Mouse (Mus musculus) embryonic fibroblast, embryonic 13.5 days (primary cell): Measurements from ENCODE around the gene Cpt1b. TPM values are rescaled to one million over a fixed set of nuclear protein-coding genes. Genes with fewer than 3 reads are reported as not detected.

Source experiments
- H3K27ac ChIP-seq: 2 replicates; pipeline ENCODE4 v1.5.1; 2012; ENCODE audit warnings: low read length, control low read depth, inconsistent platforms; ENCODE audit not compliant: insufficient read depth
- H3K4me1 ChIP-seq: 2 replicates; pipeline ENCODE4 v1.6.1; 2011; ENCODE audit warnings: low read length; ENCODE audit not compliant: control insufficient read depth, insufficient read depth
- H3K4me3 ChIP-seq: 2 replicates; pipeline ENCODE4 v1.5.1; 2011; ENCODE audit warnings: mild to moderate bottlenecking, control low read depth, low read length; ENCODE audit not compliant: insufficient read depth
- CTCF ChIP-seq: IDR thresholded peaks from 2 replicates; pipeline ENCODE4 v1.5.1; 2011; ENCODE audit warnings: mild to moderate bottlenecking, control low read depth, low read length, moderate library complexity, borderline replicate concordance; ENCODE audit not compliant: insufficient read depth
- POLR2A ChIP-seq: IDR thresholded peaks from 2 replicates; pipeline ENCODE4 v1.6.1; 2011; ENCODE audit warnings: low read depth, mild to moderate bottlenecking, control low read depth, low read length, moderate library complexity
- polyA plus RNA-seq: library from polyadenylated mRNA; stranded (reverse); fragments of >200 nt; gene quantifications from 2 replicates; pipeline ENCODE4 v1.2.4, GENCODE M21; 2011; ENCODE audit warnings: low read depth; ENCODE audit not compliant: missing spikeins, insufficient read length

Gene Cpt1b
- polyA plus RNA-seq, result 2.2 TPM in 1 of 2 replicates, not detected in the other

DNA sequence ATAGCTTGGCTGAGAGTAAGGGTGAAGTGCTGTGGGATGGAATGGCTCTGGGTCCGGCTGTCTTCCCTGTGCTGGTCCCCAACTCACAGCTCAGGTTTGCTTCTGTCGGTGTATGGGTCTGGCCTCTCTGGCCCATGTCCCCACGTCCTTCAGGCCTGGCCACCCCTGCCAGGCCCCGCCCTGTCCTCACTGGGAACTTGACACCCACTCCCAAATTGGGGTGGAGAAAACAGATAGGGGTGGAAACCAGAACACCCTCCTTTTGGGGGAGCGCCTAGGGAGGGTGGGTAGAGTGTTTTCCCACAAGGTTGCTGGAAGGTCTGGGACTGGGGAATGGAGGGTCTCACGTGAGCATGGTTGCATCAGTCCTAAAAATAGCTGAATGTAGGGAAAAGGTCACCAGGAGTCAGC, at the start of gene Cpt1b:
Gene Cpt1b (minus strand): TSS at position 153 of the 411 bp plus-strand sequence.
- H3K4me3 ChIP-seq, result no peak within 1 kb of the TSS
- no peak for TF ChIP-seq POLR2A
- no peak for TF ChIP-seq CTCF

DNA sequence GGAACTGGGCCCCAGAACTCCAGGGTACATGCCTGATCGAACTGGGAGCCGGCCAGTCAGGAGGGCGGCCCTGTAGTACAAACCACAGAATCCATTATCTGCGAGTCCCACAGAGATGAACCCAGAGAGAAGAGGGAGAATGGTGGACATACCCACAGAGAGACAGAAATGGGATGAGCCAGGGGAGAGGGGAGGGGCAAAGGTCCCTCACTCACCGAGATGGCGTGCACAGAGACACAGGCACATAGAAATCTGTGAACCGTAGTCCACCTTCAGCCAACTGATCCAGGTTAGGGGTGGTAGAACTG, 49.6 kb upstream of the Cpt1b start:
- Histone ChIP-seq H3K27ac (no peak overlapping the region), H3K4me3 (peak overlapping the region; percentile 55), H3K4me1 (peaks cover 4% of the 10 kb centered on the region)
- no peak for TF ChIP-seq CTCF
- TF ChIP-seq POLR2A, result no peak

More for the DNA sequence above, at the start of gene Cpt1b:
- no peak within 1 kb of the TSS for H3K27ac ChIP-seq
- H3K4me1 ChIP-seq, result no peaks in the 10 kb centered on the region

DNA sequence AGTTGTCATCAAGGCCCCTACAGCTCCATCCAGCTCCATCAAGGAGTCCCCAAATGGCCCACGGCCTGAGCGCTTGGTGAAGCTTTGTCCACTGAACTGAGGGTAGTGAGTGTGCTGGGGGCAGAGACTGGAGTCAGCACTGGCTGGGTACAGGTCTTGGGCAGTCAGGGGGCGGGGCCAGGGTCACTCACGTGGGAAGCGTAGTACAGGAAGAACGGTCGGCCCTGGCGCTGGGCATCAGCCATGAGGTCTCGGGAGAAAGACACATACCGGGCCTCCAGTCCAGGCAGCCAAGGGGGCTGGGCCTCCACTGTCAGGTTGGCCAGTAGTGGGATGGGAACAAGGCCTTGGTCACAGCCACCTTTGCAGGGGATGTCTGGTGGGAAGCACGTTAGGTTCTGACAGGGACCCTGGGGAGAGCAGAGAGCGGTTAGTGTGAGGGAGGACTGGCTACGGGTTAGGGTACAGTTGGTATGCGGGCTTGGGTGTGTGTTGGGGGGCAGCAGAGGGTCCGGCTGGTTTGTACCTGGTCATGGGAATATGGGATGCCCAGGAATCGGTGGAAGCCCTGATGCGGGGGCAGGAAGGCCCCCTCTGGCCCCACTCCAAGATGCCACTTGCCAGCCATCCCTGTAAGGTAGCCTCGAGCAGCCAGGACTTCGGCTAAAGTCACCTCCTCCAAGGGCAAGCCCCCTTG, 49.1 kb upstream of the Cpt1b start:
- Histone ChIP-seq H3K4me1 (peaks cover 4% of the 10 kb centered on the region; the same call in 1 of the 2 replicates), H3K4me3 (no peak overlapping the region), H3K27ac (no peak overlapping the region)
- TF ChIP-seq POLR2A (no peak), CTCF (no peak)

DNA sequence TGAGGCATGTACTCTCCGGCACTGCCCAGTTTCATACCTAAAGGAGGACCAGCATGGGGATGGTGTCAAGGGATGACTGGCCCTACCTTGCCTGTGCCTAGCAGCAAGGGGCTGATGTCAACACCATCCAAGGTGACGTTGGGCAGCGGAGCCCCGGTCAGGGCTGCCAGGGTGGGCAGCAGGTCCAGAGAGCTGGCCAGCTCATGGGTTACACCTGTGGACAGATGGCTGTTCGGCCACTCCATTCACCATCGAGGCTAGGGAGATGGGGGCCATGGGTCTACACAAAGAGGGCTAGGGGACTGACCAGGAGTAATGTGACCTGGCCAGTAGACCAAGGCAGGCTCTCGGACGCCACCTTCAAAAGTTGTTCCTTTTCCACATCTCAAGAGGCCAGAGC, 48.3 kb upstream of the Cpt1b start:
- no peak for TF ChIP-seq CTCF
- TF ChIP-seq POLR2A, result no peak
- no peak overlapping the region for H3K27ac ChIP-seq
- peaks cover 4% of the 10 kb centered on the region; the same call in 1 of the 2 replicates for H3K4me1 ChIP-seq
- H3K4me3 ChIP-seq, result no peak overlapping the region

DNA sequence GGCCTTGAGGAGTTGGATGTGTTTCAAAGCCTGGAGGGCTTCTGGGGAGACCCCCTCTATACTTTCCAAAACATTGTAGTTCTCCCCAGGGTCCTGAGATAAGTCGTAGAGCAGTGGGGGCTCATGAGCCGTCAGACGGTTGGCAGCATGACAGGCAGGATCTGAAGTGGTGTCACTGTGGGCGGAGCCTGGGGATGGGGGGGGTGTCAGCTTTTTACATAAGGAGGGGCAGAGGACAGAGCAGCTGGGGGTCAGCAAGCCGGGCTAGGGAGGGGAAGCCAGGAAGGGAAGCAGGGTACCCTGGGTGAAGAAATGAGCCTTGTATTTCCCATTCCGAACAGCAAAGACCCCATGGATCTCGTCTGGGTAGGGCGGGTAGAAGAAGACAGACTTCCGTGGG, 47.7 kb upstream of the Cpt1b start:
- no peak overlapping the region for H3K27ac ChIP-seq
- H3K4me1 ChIP-seq, result peaks cover 4% of the 10 kb centered on the region; the same call in 1 of the 2 replicates
- H3K4me3 ChIP-seq, result no peak overlapping the region
- no peak for TF ChIP-seq POLR2A
- no peak for TF ChIP-seq CTCF

DNA sequence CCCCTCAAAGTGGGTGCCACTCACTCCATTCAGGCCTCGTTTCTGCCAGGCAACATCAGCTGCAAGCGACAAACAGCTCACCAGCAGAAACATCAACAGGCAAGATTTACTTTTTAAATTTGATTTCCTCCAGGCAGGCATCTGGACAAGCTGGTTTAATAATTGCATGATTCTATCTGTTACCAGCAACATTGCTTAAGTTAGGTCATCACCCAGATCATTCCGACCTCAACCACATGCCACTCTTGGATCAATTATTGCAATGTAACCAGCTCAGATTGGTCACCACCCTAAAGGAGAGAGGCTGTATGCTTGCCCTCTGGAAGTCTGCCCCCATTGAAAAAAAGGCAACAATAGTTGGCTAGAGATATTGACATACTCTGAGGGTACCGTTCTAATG, 45.8 kb upstream of the Cpt1b start:
- TF ChIP-seq CTCF (no peak), POLR2A (no peak)
- Histone ChIP-seq H3K27ac (no peak overlapping the region), H3K4me3 (no peak overlapping the region), H3K4me1 (no peaks in the 10 kb centered on the region)

DNA sequence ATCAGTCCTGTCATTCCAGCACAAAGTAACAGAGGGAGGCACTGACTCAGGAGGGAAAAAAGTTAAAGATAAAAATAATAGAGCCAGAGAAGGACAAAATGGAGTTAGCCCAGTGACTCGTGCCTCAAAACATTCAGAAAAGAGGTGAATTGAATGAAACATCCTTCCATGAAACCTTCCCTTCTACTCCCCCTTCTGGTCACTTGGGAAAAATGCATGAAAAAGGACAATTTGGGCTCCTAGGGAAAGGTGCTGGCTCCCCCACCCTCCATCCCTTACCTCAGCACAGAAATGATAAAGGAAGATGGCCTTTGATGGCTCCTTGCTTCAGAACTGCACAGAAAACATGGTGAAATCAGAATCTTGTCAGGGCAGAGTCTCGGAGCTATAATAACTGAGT, 42.9 kb upstream of the Cpt1b start:
- Histone ChIP-seq H3K27ac (no peak overlapping the region), H3K4me3 (no peak overlapping the region), H3K4me1 (no peaks in the 10 kb centered on the region)
- TF ChIP-seq CTCF, result no peak
- TF ChIP-seq POLR2A, result no peak

DNA sequence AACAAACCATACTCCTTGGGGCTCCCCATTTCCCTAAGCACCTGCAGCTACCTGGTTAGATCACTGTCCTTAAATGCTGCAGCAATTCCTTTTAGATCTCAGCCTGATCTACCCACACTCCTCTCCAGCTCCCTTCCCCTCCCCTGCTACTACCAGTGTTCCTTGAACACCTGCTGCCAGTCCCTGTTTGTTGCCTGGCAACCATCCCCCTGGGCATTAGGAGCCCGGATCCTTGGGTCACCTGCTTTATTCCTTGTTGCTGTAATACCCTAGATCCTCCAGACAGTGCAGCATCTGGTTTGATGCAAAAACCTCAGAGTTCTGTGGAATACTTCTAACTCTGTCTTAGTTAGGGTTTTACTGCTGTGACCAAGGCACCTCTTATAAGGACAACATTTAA, 39.4 kb upstream of the Cpt1b start:
- TF ChIP-seq CTCF (no peak), POLR2A (no peak)

DNA sequence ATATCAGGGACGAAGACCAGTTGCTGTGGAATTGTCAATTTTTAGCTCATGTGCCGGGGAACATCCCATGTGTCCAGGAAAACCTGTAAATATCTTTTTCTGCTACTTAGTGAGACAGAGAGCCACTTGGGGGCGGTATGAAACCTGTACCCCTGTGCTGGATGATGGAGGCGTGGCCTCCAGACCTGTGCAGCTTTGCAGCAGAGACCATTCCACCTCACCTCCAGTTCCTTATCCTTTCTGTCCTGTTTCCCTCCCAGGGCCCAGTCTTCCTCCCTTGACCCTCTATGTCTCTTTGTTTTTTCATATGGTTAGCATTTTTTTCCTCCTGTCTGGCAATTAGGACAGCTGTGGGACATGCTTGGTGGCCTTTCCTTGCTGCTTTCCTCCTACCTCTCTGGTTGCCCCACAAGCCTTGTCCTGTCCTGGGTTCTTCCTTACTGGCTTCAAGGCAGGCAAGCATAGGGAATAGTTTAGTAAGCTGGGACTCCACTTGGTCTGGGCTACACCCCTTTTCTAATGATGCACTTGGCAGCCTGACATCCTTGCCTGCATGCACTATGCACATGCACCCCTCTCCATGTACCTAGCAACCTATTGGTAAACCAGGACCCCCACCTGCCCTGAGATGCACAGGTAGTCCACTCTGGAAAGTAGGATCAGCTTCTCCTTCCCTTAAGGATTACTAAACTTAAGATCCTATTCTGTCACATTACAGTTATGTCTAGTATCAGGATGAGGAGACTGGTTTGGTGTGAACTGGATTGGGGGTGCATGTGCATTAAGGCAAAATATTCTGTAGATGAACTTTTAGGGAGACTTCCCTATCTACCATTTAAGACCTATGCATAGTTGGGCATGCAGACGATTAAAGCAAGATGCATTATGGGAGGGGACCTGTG, 37.9 kb upstream of the Cpt1b start:
- H3K4me1 ChIP-seq, result no peaks in the 10 kb centered on the region
- H3K4me3 ChIP-seq, result no peak overlapping the region
- TF ChIP-seq POLR2A, result no peak
- TF ChIP-seq CTCF, result no peak
- no peak overlapping the region for H3K27ac ChIP-seq

More for the DNA sequence above, 39.4 kb upstream of the Cpt1b start:
- Histone ChIP-seq H3K27ac (no peak overlapping the region), H3K4me3 (no peak overlapping the region), H3K4me1 (no peaks in the 10 kb centered on the region)

DNA sequence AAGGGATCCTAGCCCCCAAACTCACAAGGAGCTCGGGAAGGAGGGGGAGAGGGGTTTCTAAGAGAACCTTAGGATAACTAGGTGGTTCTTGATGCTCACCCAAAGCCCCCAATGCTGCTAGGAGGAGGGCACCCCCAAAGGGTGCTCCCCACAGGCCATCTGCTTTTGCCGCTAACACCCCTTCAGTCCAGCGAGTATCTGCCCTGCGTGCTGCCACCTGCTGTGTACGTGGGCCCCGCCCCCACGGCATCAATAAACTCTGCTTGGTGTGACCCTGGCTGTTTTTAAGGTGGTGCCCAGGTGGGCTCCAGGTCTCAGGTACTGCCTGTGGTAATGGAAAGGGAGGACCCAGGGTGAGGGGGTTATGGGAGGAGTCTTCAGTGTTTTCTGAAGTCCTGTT, 36.5 kb upstream of the Cpt1b start:
- no peak overlapping the region for H3K27ac ChIP-seq
- TF ChIP-seq POLR2A (no peak), CTCF (no peak)
- no peaks in the 10 kb centered on the region for H3K4me1 ChIP-seq
- no peak overlapping the region for H3K4me3 ChIP-seq
